Mouse (Mus musculus): Measurements from ENCODE around the gene Mllt3. TPM values are rescaled to one million over a fixed set of nuclear protein-coding genes. Genes with fewer than 3 reads are reported as not detected.

Mllt3 gene
- polyA plus RNA-seq, 1 experiment from 2014 or later = 34.8 TPM

DNA sequence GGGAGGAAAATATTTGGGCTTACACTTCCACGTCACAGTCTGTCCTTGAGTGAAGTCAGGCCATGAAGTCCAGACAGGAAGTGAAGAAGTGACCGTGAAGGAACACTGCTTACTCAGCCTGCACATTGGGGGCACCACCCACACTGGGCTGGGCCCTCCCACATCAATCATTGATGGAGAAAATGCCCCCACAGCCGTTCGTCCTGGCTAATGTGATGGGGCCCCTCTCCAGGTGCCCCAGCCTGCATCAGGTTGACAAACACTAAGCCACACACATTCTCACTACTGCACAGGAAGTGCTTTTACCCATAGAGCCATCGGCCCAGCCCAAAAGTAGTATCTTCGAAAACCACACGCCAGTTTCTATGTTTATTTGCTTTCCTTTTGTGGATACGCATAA lies 13.1 kb upstream of the Mllt3 start:
- TF ChIP-seq EP300 (IDR thresholded peaks at IDR 0.05; ENCODE audit: low read depth) (no peak), CTCF (IDR thresholded peaks at IDR 0.05; ENCODE audit: low read depth) (no peak)
- H3K27ac ChIP-seq (ENCODE audit: low read depth) = no peak overlapping the region
- ATAC-seq (no peak), DNase-seq (no peak)
- H3K9ac ChIP-seq (replicated peaks) = no peak overlapping the region
- no peaks in the 10 kb centered on the region for H3K4me1 ChIP-seq (ENCODE audit: insufficient read depth)
- H3K36me3 ChIP-seq (replicated peaks; ENCODE audit: insufficient read depth, low read length) = no peaks in the 10 kb centered on the region
- no peaks in the 10 kb centered on the region for H3K27me3 ChIP-seq (ENCODE audit: insufficient read depth, low read length)
- H3K4me3 ChIP-seq (ENCODE audit: low read depth, low read length) = no peak overlapping the region
- whole genome bisulfite sequencing (ENCODE audit: insufficient replicate concordance) = 36% methylated on average over 8 of the region's 8 CpGs
- no peaks in the 10 kb centered on the region for H3K9me3 ChIP-seq (ENCODE audit: low read length)
- H3K4me2 ChIP-seq (ENCODE audit: low read depth, low read length) = no peak overlapping the region

DNA sequence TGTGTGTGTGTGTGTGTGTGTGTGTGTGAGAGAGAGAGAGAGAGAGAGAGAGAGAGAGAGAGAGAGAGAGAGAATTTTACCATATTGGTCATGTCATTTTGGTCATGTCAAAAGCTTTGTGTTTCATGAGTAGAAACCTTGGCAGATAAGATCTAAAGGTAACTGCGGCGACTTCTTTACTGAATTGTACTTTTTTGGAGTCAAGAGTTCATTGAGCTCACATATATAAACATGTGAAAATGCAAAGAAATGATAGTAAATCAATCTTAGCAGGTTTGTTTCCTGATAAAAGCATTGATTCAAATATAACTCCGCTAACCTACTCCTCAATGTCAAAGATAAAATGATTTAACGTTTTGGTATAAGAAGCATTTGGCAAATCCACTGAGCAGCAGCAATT lies 12.0 kb upstream of the Mllt3 start:
- Histone ChIP-seq H3K4me2 (ENCODE audit: low read depth, low read length) (no peak overlapping the region), H3K27me3 (ENCODE audit: insufficient read depth, low read length) (no peaks in the 10 kb centered on the region), H3K36me3 (replicated peaks; ENCODE audit: insufficient read depth, low read length) (no peaks in the 10 kb centered on the region), H3K27ac (ENCODE audit: low read depth) (no peak overlapping the region), H3K9ac (replicated peaks) (no peak overlapping the region), H3K4me3 (ENCODE audit: low read depth, low read length) (no peak overlapping the region), H3K4me1 (ENCODE audit: insufficient read depth) (no peaks in the 10 kb centered on the region), H3K9me3 (ENCODE audit: low read length) (no peaks in the 10 kb centered on the region)
- DNase-seq = no peak
- ATAC-seq = no peak
- TF ChIP-seq CTCF (IDR thresholded peaks at IDR 0.05; ENCODE audit: low read depth) (no peak), EP300 (IDR thresholded peaks at IDR 0.05; ENCODE audit: low read depth) (no peak)
- WGBS (ENCODE audit: insufficient replicate concordance) = 72% methylated on average over 4 of the region's 4 CpGs

- DNase-seq (peak; percentile 41), ATAC-seq (no peak)
- WGBS (ENCODE audit: insufficient replicate concordance) = under 1% methylated on average over 11 of the region's 11 CpGs
- Histone ChIP-seq H3K4me1 (ENCODE audit: insufficient read depth) (peaks cover 17% of the 10 kb centered on the region), H3K4me3 (ENCODE audit: low read depth, low read length) (no peak overlapping the region), H3K9me3 (ENCODE audit: low read length) (no peaks in the 10 kb centered on the region), H3K4me2 (ENCODE audit: low read depth, low read length) (peak overlapping the region; percentile 100), H3K9ac (replicated peaks) (no peak overlapping the region), H3K27me3 (ENCODE audit: insufficient read depth, low read length) (peaks cover 6% of the 10 kb centered on the region; the same call in 1 of the 2 replicates), H3K36me3 (replicated peaks; ENCODE audit: insufficient read depth, low read length) (no peaks in the 10 kb centered on the region), H3K27ac (ENCODE audit: low read depth) (no peak overlapping the region)
- TF ChIP-seq CTCF (IDR thresholded peaks at IDR 0.05; ENCODE audit: low read depth) (peak; percentile 77), EP300 (IDR thresholded peaks at IDR 0.05; ENCODE audit: low read depth) (no peak)
Observed at GRCm38 (mm10) chr4:88035361-88035760, 2.2 kb upstream of the Mllt3 start.

DNA sequence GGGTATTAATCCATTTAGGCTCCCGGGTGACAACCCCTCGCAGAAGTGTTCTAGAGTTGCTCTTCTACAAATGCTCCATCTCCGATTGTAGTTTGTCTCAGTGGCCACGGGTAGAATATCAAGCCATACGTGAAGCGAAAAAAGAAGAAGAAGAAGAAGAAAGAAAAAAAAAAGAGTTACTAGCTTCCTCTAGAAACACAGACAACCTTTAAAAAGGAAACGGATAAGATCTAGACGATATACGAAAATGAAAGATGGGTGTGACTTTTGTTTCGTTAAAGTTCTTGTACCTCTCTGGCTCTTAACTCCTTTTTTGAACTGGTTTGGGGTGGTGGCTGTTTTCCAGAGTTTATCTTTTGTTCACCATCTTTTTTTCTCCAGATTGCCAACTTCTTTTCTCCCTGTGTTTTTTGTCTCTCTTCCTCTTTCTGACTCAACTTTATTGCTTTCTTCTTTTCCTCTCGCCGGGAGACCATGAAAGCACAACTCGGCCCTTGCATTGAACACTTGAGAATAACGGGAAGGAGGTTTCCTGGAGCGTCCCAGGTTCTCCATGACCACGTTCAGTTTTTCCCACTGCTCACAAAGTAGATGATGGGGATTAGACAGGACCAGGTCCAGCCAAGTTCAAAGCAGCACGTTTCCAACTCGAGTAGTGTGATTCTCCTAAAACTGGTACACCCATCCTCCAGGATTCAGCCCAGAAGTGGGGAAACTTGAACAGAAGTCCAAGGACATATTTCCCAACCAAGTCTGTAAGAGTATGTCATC lies 1.4 kb upstream of the Mllt3 start:
- no peaks in the 10 kb centered on the region for H3K36me3 ChIP-seq (replicated peaks; ENCODE audit: insufficient read depth, low read length)
- ATAC-seq = no peak
- no peak for DNase-seq
- H3K27me3 ChIP-seq (ENCODE audit: insufficient read depth, low read length) = peaks cover 6% of the 10 kb centered on the region; the same call in 1 of the 2 replicates
- TF ChIP-seq CTCF (IDR thresholded peaks at IDR 0.05; ENCODE audit: low read depth) = no peak
- no peak for TF ChIP-seq EP300 (IDR thresholded peaks at IDR 0.05; ENCODE audit: low read depth)
- H3K9ac ChIP-seq (replicated peaks) = peak overlapping the region; percentile 65; the same call in 1 of the 2 replicates
- WGBS (ENCODE audit: insufficient replicate concordance) = 3% methylated on average over 18 of the region's 18 CpGs
- peaks cover 17% of the 10 kb centered on the region for H3K4me1 ChIP-seq (ENCODE audit: insufficient read depth)
- peak overlapping the region; percentile 86 for H3K4me3 ChIP-seq (ENCODE audit: low read depth, low read length)
- H3K27ac ChIP-seq (ENCODE audit: low read depth) = no peak overlapping the region
- H3K9me3 ChIP-seq (ENCODE audit: low read length) = no peaks in the 10 kb centered on the region
- peak overlapping the region; percentile 100 for H3K4me2 ChIP-seq (ENCODE audit: low read depth, low read length)

GRCm38 (mm10) chr4:88033729-88034386 lies 694 bp upstream of the Mllt3 start:
- DNase-seq = peak; percentile 21
- H3K4me1 ChIP-seq (ENCODE audit: insufficient read depth) = peaks cover 17% of the 10 kb centered on the region
- H3K27me3 ChIP-seq (ENCODE audit: insufficient read depth, low read length) = peaks cover 6% of the 10 kb centered on the region; the same call in 1 of the 2 replicates
- H3K9me3 ChIP-seq (ENCODE audit: low read length) = no peaks in the 10 kb centered on the region
- peak overlapping the region; percentile 65 for H3K9ac ChIP-seq (replicated peaks)
- H3K27ac ChIP-seq (ENCODE audit: low read depth) = no peak overlapping the region
- WGBS (ENCODE audit: insufficient replicate concordance) = under 1% methylated on average over 25 of the region's 25 CpGs
- ATAC-seq = no peak
- H3K36me3 ChIP-seq (replicated peaks; ENCODE audit: insufficient read depth, low read length) = no peaks in the 10 kb centered on the region
- TF ChIP-seq CTCF (IDR thresholded peaks at IDR 0.05; ENCODE audit: low read depth) (no peak), EP300 (IDR thresholded peaks at IDR 0.05; ENCODE audit: low read depth) (no peak)
- H3K4me2 ChIP-seq (ENCODE audit: low read depth, low read length) = peak overlapping the region; percentile 100
- peak overlapping the region; percentile 86 for H3K4me3 ChIP-seq (ENCODE audit: low read depth, low read length)
